Mouse (Mus musculus): ENCODE measurements at regions not wholly inside any gene's neighbourhood (a gene's known extent, or its start where the extent isn't known, plus 50 kb on each side); places are given as distances from the start of the nearest gene placed in this dataset.

GRCm38 (mm10) chr10:55767571-55767970 is 339.1 kb upstream of the Msl3l2 start:
- DNase-seq = peak; percentile 25

DNA sequence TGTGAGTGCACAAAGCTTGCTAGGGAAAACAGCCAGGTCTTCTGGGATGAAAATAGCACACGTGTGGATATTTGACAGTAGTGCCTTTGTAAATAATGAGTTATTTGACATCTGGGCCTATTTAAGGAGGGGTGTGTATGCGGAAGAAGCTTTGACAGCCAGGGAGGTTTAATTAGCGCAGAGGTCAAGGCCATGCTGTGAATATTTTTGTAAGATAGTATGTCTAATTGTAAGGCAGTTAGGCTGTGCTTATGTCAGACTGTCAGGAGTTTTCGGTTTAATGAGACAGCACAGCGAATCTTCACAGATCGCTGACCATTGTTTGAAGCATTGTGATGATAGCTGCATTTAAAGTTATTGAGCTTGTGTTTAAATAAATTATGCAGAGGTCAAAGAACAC is 337.1 kb upstream of the Msl3l2 start:
- no peak for DNase-seq

GRCm38 (mm10) chr10:55782674-55783469 is 323.8 kb upstream of the Msl3l2 start:
- DNase-seq = no peak

GRCm38 (mm10) chr10:55813966-55814365 is 292.8 kb upstream of the Msl3l2 start:
- peak; percentile 2 for DNase-seq

- no peak for DNase-seq
Observed at GRCm38 (mm10) chr10:55851361-55851760, 255.4 kb upstream of the Msl3l2 start.

DNA sequence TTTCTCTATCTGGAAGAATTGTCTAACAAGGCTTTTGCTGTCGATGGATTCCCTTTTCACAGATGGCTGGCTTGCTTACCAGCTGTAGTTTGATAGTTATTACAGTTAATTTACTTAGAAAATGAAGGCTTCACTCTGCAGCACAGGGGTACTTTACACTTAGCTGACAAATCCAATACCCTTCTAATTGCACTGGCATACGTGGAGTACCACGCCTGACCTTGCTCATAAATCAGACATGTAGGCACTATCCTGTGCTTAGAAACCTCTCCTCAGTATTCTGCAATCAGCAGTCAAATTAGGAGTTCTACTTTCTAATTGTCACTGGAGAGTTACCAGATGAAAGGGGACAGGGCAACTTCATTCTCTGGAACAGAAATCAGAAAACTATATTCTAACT is 214.1 kb upstream of the Msl3l2 start:
- no peak for DNase-seq

DNA sequence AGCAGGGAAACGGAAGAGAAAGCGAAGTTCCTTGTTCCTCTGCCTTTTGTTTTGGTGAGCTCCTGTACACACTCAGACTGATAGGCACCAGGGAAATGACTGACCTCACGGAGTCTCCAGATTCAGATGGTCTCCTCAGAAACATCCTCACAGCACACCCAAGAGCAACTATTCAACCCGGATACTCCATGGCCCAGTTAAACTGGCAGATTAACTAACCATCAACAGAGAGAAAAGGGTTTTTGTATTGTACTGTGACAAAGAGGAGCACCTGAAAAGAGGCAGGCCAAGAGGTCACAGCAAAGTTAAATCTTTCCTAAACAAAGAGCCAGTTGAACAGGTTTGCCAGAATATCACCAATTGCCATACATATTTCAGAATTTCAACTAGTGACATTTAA is 177.6 kb upstream of the Msl3l2 start:
- DNase-seq = no peak

DNA sequence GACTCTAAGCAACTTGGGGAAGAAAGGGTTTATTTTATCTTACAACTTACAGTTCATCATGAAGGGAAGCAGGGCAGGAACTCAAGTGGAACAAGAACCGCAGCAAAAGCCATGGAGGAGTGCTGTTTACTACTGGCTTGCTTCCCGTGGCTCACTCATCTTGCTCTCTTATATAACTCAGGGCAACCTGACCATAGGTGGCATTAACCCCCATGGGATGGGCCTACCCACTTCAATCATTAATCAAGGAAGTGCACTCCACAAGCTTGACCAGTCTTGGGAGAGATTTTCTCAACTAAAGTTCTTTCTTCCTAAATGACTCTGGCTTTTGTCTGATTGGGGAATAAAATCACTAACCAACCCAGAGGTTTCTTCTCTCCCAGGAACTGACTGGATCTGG is 172.7 kb upstream of the Msl3l2 start:
- no peak for DNase-seq

DNA sequence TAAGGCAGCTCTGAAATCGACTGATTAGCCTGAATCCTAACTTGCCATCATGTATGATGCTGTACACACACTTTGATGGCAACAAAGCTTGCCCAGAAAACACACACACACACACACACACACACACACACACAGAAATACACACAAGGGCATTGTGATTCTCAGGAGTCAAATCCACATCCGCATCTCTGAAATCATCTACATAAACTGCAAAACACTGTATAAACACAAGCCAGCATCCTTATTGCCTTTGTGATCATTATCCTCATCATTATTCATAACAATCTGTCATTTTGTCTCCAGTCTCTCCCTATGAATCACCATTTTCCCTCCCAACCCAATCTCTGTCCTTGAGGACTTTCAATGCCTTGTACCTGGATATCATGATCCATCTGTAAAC is 171.3 kb upstream of the Msl3l2 start:
- no peak for DNase-seq

- no peak for DNase-seq
Observed at GRCm38 (mm10) chr10:55962627-55963203, 144.0 kb upstream of the Msl3l2 start.

All from lung, postnatal 10 days (tissue).